Mouse (Mus musculus): ENCODE results near the gene Cdk9.

DNA sequence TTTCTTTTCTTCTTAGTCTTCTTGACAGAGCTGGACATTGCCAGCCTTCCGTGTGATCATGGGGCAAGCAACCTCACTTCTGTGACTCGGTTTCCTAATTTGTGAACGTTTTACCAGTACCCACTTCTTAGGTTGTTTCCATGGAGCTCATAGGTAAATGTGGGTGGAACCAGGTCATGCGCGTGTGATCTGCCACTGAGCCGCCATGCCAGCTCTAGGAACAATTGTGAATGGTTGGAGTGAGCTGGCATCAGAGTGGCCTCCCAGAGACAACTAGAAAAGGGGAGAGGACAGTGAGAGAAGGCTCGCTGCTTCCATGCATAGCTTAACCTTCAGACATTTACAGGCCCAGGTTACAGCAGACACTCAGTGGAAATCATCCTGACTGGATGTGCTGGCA, 44.7 kb downstream of the Cdk9 start:
- TF ChIP-seq CTCF (conservative IDR thresholded peaks at IDR 0.05; ENCODE audit: low read length) (no peak), NANOG (IDR thresholded peaks at IDR 0.05; ENCODE audit: borderline replicate concordance, low read length) (no peak)

Data from E14TG2a.4 (cell line).